Mouse (Mus musculus): Measurements from ENCODE around the gene Ccdc175.

Ccdc175 gene

DNA sequence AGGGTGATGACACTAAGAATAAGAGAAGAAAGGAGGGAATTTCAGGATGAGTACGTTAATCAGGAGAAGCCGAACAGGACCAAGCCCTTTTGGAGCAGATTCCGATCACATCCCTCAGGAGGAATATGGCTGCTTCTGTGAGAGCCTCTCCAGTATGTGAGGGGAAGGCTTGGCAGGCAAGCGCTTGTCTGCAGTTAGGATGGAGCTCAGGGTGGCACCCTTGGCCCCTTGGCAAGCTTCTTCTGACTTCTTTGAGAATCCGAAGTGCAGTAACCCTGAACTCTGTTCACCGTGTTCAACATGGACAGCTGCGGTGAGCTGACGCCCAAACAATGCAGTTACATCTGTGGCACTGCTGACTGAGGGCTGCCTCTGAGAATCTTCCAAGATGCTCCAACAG, 87.9 kb downstream of the Ccdc175 start:
- no peak for DNase-seq

DNA sequence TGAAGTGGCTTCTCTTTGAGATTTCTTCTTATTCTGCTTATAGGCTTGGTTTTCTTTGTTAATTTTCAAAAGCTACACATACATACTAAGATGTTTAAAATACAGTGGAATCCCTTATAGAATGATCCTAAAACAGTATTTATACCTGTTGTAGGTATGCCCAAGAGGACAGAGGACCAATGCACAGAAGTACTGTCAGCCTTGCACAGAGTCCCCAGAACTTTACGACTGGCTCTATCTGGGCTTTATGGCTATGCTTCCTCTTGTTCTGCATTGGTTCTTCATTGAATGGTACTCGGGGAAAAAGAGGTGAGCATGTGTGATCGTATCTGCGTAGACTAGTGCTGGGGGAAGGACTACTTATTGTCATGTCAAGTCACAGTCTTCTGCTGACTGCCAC, 95.0 kb downstream of the Ccdc175 start:
- DNase-seq, result no peak

DNA sequence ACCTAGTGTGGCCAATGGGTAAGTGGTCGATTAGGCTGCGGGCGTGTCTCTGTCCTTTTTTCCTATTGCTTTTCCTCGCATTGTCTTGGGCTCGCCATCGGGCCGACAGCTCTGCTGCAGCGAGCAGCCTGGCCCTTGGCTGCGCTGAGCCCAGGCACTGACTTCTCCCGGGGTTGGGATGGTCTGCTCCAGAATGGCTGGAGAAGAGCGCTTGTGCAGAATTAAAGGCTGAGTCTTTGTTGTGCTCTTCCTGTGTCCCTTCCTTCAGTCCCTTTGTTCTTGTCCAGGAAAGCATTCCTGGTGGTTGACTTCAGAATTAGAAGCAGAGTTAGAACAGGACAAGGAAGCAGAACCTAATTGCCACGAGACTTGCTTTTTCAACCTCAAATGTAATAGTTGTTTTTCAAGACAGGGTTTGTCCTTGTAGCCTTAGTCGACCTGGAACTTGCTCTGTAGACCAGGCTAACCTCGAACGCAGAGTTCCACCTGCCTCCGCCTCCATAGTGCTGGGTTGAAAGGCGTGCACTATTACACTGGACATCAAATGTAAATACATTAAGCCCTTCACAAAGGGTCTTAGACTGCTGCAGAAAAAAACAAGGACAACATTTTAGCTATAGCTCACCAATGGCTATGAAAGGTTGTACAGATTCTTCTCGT, 98.5 kb downstream of the Ccdc175 start:
- DNase-seq, result peak; percentile 17 to 52

DNA sequence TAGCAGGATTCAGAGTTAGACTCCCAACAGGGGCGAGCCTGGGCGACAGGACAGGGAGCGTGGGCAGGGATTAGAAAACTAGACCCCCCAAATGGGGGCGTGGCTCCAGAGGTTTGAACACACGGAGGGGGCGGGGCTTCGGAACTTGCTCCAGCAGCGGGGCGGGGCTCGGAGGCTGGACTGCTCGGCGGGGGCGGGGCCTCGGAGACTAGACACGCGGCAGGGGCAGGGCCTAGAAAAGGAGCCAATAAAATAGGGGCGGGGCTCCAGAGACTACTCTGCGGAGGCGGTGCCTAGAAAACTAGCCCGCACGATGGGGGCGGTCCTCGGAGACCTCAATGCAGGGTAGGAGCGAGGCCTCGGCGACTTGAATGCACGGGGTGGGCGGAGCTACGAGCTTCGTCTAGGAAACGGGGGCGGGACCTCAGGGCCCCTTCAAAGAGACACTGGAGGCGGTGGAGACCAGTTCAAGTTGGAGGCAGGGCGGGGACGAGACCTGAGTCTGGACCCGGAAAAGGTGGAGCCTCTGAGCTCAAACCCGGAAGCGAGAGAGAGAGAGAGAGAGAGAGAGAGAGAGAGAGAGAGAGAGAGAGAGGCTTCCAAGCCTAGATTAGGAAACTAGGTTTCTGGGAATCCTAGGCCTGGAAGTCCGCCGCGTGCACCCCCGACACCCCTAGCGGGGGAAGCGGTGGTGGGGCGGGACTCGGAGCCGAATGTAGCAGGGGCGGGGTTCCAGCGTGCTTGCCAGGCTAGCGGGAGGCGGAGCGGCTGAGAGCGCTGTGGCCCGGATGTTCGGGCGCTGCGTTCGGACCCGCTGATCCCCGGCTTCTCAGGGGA, 99.3 kb downstream of the Ccdc175 start, which contains the start of the genes L3hypdh and Jkamp:
TSS of gene L3hypdh (minus strand) at position 111 of the 837 bp plus-strand sequence.
TSS of gene Jkamp (plus strand) at position 261 of the 837 bp plus-strand sequence.
- DNase-seq, result peak; percentile 100

DNA sequence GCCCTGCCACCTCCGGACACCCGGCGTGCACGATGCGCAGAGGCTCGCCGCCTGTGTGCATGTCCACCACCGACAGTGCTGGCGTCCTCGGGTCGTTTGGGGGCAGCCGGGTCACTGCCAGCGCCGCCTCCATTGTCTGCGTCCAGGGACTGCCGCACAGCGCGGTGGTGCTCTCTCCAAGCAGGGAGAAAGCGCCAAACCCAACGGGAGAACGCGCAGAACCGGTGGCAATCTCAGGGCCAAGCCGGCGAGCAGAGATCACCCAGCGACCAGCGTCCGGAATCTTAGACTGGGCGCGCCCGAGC, 99.9 kb downstream of the Ccdc175 start:
- no peak for DNase-seq

DNA sequence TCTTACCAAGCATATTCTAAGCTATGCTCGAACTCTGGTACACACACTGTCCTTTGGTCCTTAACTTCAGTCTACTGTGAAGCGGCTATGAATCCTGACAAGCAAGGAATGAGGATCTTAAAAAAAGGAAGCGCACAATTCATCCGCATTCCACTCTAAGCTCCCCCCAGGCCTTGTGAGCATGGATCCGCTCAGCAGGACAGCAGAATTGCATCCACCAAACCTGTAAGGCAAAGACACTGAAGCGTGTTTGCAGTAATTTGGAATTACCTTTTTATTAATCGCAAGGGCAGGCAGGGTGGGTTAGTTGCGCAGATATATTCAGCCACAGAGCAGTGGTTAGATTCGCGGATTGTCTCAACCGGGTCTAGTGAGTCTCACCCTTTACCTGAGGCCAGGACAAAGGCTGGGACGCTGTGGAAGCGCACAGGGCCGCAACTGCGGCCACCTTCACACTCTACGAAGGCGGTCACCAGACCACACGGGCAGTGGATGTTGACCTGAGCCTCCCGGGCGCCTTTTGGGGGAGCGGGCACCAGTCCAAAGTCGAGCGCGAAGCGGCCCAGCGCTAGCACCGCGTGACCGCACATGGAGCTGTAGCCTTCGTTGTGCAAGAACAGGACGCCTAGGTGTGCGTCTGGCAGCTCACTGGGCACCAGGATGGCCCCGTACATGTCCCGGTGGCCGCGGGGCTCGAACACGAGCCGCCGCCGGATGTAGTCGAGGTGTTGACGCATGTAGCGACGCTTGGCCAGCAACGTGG, 100.4 kb downstream of the Ccdc175 start:
- DNase-seq, result peak; percentile 77 to 88

DNA sequence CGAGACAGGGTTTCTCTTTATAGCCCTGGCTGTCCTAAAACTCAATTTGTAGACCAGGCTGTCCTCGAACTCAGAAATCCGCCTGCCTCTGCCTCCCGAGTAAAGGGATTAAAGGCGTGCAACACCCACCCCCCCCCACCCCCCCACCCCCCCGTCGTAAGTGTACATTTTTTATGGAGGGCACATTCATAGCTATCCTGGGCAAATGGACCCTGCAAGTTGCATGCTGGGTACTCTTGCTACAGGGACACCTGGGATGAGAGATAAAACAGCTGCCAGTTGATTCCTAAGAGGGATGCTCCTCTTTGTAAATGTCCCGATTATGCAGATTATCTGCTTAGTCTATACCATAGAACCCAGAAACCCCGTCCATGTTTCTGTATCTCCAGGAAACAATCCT, 101.6 kb downstream of the Ccdc175 start:
- no peak for DNase-seq

DNA sequence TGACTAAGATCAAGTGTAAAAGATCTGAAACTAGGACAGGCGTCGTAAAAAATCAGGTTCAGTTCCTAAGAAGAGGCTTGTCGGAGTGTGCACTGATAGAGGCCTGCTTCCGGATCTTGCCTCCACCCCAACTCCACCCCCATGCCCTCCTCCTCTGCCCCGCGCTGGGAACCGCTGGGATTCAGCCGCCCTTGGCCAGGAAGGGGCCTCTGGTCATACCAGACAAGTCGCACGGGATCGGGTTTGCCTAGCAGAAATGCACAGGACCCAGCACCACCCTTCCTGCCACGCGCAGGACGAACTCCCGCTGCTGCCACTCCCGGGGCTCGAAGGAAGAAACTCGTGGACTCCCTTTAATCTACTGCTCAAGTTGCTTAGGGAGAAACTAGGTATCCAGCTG, 102.5 kb downstream of the Ccdc175 start:
- DNase-seq, result peak; percentile 50 to 62

DNA sequence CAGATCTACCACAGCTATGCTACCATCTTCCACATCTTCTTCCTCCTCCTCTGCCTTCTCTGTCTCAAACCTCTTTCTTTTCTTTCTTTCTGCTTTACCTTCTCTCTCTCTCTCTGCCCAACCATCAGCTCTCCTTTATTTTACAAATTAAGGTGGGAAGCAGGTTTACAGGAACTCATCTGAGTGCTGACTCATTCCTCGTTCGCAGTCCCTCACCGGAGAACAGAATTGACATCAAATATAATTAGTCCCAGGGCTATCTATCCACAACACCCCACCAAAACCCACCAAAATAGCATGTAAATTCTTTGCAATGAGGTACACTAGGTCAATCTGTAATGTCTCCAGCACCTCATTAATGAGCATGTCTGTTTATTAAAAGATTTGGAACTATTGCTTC, 102.9 kb downstream of the Ccdc175 start:
- DNase-seq, result no peak

DNA sequence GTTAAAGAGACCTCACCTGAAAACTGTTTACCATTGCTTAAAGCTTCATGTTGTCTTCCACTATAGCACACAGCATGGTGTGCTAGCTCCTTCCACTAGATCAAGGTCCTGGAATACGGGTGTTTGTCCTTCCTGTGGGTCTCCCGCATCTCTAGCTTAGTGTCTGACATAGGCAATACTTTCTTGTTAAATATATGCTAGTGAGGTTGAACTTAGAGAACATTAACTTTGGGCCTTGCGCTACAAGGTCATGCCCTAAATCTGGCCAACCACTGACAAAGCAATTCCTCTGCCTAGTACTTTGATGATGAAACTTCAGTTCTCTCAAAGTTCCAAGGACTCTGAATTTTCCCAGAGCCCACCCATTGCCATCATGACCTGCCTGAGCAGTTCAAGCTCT, 106.6 kb downstream of the Ccdc175 start:
- DNase-seq, result no peak

DNA sequence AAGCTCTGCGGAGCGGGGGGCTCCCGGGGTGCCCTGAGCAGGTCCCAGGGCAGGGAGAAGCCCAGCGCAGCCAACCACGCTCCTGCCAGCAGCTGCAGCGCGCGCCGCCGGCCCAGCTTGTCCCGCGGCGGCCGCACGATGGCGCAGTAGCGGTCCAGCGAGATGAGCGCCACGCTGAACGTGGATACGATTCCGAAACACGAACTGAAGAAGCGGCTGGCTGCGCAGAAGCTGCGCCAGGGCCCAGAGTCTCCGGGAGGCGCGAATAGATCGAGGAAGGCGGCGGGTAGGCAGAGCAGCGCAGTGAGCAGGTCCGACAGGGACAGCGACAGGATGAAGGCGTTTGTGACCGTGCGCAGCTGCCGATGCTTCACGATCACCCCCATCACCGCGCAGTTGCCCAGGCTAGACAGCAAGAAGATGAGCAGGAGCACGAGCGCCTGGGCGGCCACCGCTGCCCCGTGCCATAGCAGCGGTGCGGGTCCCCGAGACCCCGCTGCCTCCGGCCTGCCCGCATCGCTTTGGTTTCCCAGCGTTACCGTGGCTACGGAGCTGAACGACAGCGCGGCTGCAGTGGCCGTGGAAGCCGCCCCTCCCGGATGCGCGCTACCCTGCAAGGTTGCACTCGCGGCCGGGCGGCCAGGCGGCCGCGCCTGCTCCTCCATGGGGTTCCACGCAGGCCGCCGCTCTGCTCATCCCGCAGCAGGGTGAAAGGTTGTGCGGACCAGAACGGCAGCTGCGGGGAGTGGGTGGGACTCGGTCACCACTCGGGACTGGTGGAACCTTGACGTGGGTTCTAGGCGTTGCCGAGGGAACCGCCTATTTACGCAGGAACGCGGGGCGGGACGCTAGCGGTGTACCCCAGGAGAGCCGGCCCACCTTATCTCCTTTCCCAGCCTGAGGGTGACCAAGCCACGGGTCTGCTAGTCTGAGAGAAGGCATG, 114.2 kb downstream of the Ccdc175 start, which contains the start of gene Gpr135:
TSS of gene Gpr135 (minus strand) at position 799 of the 943 bp plus-strand sequence.
- DNase-seq, result peak; percentile 87 to 91

DNA sequence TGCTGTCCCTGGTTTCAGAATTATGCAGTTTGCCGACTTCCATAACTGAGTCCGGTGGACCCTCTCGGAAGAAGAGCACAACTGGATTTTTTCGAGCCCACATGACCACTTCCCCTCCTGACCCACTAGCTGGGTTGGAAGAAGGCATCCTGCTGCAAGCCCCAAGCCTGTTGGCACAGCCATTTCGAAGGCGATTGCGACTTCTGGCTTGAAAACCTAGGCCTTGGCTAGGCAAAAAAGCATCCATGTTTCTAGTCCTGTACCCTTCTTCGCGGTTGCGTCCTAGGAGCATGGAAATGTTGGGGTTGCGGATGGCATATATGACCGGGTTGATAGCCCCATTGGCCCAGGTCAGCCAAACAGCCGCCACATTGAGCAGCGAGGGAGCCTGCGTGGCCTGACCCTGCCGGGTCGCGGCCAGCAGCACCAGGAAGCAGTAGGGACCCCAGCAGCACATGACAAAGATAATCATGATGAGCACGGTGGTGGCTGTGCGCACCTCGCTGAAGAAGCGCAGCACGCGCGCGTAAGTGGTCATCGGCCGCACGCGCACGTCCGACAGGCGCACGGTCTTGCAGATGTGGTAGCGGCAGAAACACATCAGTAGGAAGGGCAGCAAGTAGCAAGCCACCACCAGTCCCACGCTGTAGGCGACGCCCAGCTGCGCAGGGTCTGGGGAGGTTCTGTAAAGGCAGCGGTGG, 115.1 kb downstream of the Ccdc175 start:
- no peak for DNase-seq

DNA sequence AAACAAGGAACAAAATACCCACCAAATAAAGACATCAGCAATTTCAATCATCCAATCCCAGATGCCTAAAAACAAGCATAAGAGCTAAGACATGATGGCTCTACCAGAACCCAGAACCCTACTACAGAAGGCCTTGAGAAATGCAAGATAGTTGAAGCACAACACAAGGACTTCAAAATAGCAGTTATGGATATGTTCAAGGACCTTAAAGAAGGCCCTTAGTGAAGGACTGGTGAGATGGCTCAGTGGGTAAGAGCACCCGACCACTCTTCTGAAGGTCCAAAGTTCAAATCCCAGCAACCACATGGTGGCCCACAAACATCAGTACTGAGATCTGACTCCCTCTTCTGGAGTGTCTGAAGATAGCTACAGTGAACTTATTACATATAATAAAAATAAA, 127.0 kb downstream of the Ccdc175 start:
- no peak for DNase-seq

DNA sequence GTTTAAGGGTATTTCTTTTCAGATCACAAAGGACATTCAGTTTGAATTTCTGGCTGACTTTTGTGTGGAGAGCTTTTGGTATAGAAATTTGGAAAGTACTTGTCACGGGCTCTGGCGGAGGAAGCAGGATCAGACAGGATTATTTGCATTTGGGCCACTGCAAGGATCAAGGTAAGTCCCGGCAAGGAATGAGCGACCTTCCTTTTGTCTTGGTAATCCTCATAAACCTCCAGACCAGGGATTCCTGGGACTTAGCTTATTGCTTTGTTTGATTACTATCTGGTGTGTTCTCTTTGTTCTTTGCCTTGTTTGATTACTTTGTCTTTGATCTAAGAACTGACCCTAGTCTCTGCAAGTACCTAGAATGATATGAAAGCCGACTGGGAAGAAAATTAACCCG, 131.0 kb downstream of the Ccdc175 start:
- DNase-seq, result no peak

DNA sequence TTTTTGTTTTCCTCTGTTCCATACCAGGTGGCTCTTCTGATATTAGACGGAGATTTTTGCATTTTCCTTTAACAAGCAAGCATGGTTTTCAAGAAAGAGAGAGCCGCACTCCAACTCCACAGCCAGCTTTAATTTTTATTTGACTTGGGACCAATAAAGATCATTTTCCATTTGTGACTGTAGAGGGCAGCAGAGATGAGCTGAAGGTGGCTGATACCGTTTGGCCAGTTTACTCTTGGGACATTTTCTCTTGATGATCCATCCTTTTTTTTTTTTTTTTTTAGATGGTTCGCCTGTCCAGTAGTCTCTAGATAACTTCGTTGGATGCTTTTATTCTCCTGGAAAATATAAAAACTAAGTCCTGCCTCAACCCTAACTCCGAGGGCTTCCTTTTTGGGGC, 131.5 kb downstream of the Ccdc175 start:
- no peak for DNase-seq

DNA sequence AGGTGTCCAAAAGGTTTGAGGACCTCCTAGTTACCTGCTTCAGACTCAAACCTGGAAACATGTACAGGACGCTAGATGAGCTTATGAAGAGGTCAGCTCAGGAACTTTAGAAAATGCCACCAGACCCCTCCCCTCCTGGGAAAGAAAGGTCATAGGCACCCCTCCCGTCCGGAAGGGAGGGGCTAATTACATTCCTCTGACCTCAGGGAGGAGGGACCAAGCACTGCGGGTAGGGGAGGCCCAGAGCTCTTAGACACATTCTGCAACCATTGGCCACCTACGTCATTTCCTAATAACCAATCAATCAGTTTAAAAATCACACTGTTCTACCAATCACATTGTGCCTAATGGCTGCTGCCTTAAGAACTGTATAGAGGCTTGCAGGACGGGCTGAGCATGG, 132.3 kb downstream of the Ccdc175 start:
- DNase-seq, result no peak
